Mouse (Mus musculus) forebrain, embryonic 11.5 days (tissue): ENCODE measurements around the gene Mrps35. TPM values are rescaled to one million over a fixed set of nuclear protein-coding genes. Genes with fewer than 3 reads are reported as not detected.

Source experiments
- ATAC-seq: fragments of 200-750 bp; cut with Nextera tagmentation; replicated peaks from 2 replicates; pipeline ENCODE4 v1.8.0; 2017; ENCODE audit warnings: moderate TSS enrichment; ENCODE audit not compliant: low FRiP score
- DNase-seq: peaks from one replicate; pipeline ENCODE4 v3.0.0-alpha.2; 2017; ENCODE audit warnings: low spot score
- H3K27ac ChIP-seq: fragments of 300-500 bp; sonication (generic); 2 replicates; pipeline ENCODE4 v1.5.1; 2014; ENCODE audit warnings: low read depth, low read length
- H3K27me3 ChIP-seq: fragments of 300-500 bp; sonication (generic); 2 replicates; pipeline ENCODE4 v1.6.1; 2014; ENCODE audit warnings: mild to moderate bottlenecking, low read length, mixed read lengths; ENCODE audit not compliant: control insufficient read depth, insufficient read depth
- H3K36me3 ChIP-seq: fragments of 300-500 bp; sonication (generic); 2 replicates; pipeline ENCODE4 v1.6.1; 2014; ENCODE audit warnings: mild to moderate bottlenecking, low read length, moderate library complexity, mixed read lengths; ENCODE audit not compliant: control insufficient read depth, insufficient read depth
- H3K4me1 ChIP-seq: fragments of 300-500 bp; sonication (generic); replicated peaks from 2 replicates; pipeline ENCODE4 v1.6.1; 2014; ENCODE audit warnings: low read length, mixed read lengths; ENCODE audit not compliant: control insufficient read depth, insufficient read depth
- H3K4me2 ChIP-seq: fragments of 300-500 bp; sonication (generic); 2 replicates; pipeline ENCODE4 v1.6.1; 2014; ENCODE audit warnings: low read depth, mild to moderate bottlenecking, low read length, moderate library complexity, mixed read lengths; ENCODE audit not compliant: severe bottlenecking
- H3K4me3 ChIP-seq: fragments of 300-500 bp; sonication (generic); 2 replicates; pipeline ENCODE4 v1.5.1; 2014; ENCODE audit warnings: low read depth, low read length
- H3K9ac ChIP-seq: fragments of 300-500 bp; sonication (generic); 2 replicates; pipeline ENCODE4 v1.6.1; 2014; ENCODE audit warnings: low read length
- H3K9me3 ChIP-seq: fragments of 300-500 bp; sonication (generic); 2 replicates; pipeline ENCODE4 v1.6.1; 2016; ENCODE audit warnings: low read length, mixed read lengths; ENCODE audit not compliant: control insufficient read depth
- WGBS: fragments of 180-500 bp; shearing (Covaris S2); extraction: QIAGEN DNeasy Blood & Tissue Kit; methylation state at CpG from one replicate; pipeline ENCODE4 v1.1.7; 2014; 5-methylcytosine and 5-hydroxymethylcytosine counted together
- polyA plus RNA-seq: library from polyadenylated mRNA; unstranded; fragments of >200 nt; fragmentation: Nextera tagmentation; extraction: Ambion mirVana; gene quantifications from 2 replicates; pipeline ENCODE4 v1.2.1, GENCODE M21; 2014

The Mrps35 gene
- polyA plus RNA-seq, 1 experiment from 2014 or later, result 104 TPM

DNA sequence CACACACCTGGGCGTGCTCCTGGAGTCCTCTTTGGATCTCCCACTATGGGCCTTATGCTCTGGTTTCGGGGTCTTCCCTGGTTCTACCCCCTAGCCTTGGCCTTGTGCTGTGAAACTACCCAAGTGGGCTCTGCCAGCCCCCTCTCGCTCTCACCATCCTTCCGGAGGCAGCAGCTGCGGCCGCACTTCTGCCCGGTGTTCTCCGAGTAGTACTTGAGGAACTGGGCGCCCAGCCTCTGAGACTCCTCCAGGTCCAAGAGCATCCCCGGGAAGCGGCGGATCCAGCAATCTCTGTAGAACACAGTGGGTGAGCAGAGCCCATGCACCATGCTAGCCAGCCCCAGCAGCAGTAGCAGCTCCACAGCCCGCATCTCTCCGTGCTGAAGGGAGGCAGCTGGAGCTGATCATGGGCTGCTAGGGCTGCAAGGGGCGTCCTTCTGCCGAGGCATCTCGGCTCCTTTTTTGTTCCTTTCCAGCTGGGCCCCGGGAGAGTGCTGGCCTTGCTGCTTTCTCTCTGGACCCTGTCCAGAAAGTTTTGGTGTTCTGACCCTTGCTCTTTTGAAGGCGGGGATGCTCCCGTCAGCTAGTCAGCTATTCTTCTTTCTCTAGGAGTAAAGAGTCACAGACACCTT, 44.1 kb downstream of the Mrps35 start, which contains the start of gene Mansc4:
TSS of gene Mansc4 (minus strand) at position 439 of the 632 bp plus-strand sequence.
- Histone ChIP-seq H3K4me1 (0 out of 2 replicates have a peak, but pooled peaks cover 9% of the 10 kb centered on the region), H3K36me3 (no peaks in the 10 kb centered on the region), H3K27ac (no peak within 1 kb of the TSS), H3K4me3 (peak within 1 kb of the TSS; percentile 18; the same call in 1 of the 2 replicates), H3K9me3 (no peaks in the 10 kb centered on the region), H3K27me3 (no peaks in the 10 kb centered on the region; the same call in none of the 2 replicates), H3K4me2 (peak within 1 kb of the TSS; percentile 49), H3K9ac (peak within 1 kb of the TSS; percentile 57)
- no peak for ATAC-seq
- DNase-seq, result peak; percentile 67
- 4% methylated on average over 20 of the region's 20 CpGs for WGBS

GRCm38 (mm10) chr6:147087736-147088135, 45.2 kb downstream of the Mrps35 start:
- Histone ChIP-seq H3K9me3 (no peaks in the 10 kb centered on the region), H3K27me3 (no peaks in the 10 kb centered on the region; the same call in none of the 2 replicates), H3K4me3 (no peak overlapping the region), H3K27ac (no peak overlapping the region), H3K4me2 (no peak overlapping the region), H3K4me1 (peaks cover 13% of the 10 kb centered on the region; the same call in 1 of the 2 replicates), H3K36me3 (no peaks in the 10 kb centered on the region), H3K9ac (no peak overlapping the region)
- ATAC-seq, result no peak
- DNase-seq, result no peak
- WGBS, result 39% methylated on average over 7 of the region's 7 CpGs

DNA sequence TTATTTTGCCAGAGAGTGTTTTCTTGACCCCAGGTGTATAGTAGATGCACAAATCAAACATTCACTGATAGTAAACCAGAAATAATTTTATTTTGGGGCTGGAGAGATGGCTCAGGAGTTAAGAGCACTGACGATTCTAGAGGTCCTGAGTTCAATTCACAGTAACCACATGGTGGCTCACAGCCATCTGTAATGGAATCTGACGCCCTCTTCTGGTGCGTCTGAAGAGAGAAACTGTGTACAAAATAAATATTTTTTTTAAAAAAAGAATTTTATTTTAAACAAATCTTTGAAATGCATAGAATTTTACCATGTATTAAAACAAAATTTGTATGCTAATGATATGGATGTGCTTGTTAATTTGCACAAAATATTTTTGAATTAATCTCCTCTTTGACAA, 46.0 kb downstream of the Mrps35 start:
- 80% methylated on average over 3 of the region's 3 CpGs for WGBS

DNA sequence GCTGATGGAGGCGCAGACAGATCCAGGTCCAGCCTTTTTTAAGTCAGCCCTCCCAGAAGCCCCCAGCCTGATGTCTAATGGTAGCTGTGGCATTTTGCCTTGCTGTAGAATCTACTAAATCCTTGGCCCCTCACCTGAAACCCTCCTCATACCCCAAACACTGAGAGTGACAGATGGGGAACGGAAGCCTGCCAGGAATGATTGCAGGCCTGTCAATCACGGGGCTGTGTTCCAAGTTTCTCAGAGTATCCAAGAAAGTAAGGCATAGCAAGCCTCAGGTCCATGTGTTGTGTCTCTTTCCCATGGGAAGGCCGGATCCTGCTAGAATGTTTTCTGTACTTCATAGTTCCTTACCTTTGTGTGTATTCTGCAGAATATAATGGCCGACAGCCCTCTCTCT, 47.6 kb downstream of the Mrps35 start:
- WGBS, result 65% methylated on average over 5 of the region's 5 CpGs
- Histone ChIP-seq H3K4me2 (peak overlapping the region; percentile 98), H3K36me3 (no peaks in the 10 kb centered on the region), H3K27ac (no peak overlapping the region), H3K27me3 (no peaks in the 10 kb centered on the region; the same call in none of the 2 replicates), H3K4me1 (peaks cover 15% of the 10 kb centered on the region; the same call in 1 of the 2 replicates), H3K9ac (peak overlapping the region; percentile 88; the same call in 1 of the 2 replicates), H3K9me3 (no peaks in the 10 kb centered on the region), H3K4me3 (no peak overlapping the region)
- ATAC-seq, result no peak
- no peak for DNase-seq

More for the DNA sequence above, 46.0 kb downstream of the Mrps35 start:
- ATAC-seq, result no peak
- Histone ChIP-seq H3K27ac (no peak overlapping the region), H3K4me1 (peaks cover 13% of the 10 kb centered on the region; the same call in 1 of the 2 replicates), H3K4me3 (no peak overlapping the region), H3K4me2 (no peak overlapping the region), H3K9me3 (no peaks in the 10 kb centered on the region), H3K9ac (no peak overlapping the region), H3K27me3 (no peaks in the 10 kb centered on the region; the same call in none of the 2 replicates), H3K36me3 (no peaks in the 10 kb centered on the region)
- DNase-seq, result no peak

DNA sequence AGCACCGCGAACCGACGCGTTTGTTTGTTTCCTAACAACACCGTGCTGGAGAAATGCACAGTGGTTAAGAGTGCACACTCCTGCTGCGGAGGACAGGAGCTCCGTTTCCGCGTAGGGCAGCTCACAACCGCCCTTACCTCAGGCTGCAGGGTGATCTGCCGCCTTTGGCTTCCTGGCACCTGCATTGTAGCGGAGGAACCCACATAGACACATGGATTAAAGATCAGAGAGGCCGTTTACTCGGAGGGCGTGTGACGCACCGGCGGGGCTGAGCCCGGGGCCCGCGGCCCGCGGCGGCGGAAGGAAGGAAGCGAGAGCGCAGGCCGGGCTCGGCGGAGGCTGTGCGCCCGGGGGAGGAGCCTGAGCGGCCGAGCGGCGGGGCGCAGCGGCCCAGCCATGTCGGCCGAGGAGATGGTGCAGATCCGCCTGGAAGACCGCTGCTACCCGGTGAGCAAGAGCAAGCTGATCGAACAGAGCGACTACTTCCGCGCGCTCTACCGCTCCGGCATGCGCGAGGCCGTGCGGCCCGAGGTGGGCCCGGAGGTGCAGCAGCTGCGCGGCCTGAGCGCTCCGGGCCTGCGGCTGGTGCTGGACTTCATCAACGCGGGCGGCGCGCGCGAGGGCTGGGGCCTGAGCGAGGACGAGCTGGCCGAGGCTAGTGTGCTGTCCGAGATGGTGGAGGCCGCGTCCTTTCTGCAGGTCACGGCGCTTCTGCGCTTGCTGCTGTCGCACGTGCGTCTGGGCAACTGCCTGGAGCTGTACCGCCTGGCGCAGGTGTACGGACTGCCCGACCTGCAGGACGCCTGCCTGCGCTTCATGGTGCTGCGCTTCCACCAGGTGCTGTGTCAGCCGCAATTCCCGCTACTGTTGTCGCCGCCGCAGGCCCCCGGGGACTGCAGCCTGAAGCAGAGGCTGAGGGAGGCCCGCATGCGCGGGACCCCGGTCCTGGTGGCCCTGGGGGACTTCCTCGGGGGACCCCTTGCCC, 48.9 kb downstream of the Mrps35 start, which contains the start of gene Klhl42:
TSS of gene Klhl42 (plus strand) at position 244 of the 985 bp plus-strand sequence.
- peaks cover 14% of the 10 kb centered on the region; the same call in 1 of the 2 replicates for H3K4me1 ChIP-seq
- DNase-seq, result peak; percentile 86
- H3K9me3 ChIP-seq, result no peaks in the 10 kb centered on the region
- ATAC-seq, result peak; percentile 90
- under 1% methylated on average over 98 of the region's 99 CpGs for WGBS
- peak within 1 kb of the TSS; percentile 98 for H3K4me2 ChIP-seq
- no peaks in the 10 kb centered on the region for H3K36me3 ChIP-seq
- H3K27me3 ChIP-seq, result no peaks in the 10 kb centered on the region; the same call in none of the 2 replicates
- H3K27ac ChIP-seq, result peak within 1 kb of the TSS; percentile 68
- H3K9ac ChIP-seq, result peak within 1 kb of the TSS; percentile 88
- peak within 1 kb of the TSS; percentile 74 for H3K4me3 ChIP-seq

DNA sequence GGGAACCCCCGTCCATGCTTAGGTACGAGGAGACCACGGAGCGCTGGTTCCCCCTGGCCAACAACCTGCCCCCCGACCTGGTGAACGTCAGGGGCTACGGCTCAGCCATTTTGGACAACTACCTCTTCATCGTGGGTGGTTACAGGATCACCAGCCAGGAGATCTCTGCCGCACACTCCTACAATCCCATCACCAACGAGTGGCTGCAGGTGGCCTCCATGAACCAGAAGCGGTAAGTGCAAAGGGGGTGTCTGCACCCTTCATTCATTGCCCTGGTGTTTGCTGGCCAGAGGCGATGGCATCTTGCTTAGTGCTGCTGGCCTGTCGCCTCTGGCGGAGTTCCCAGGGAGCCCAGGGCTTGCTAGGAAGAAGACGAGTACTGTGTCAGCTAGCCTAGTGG, 49.6 kb downstream of the Mrps35 start:
- 2% methylated on average over 15 of the region's 15 CpGs for WGBS
- ATAC-seq, result no peak
- Histone ChIP-seq H3K4me1 (peaks cover 10% of the 10 kb centered on the region; the same call in 1 of the 2 replicates), H3K4me3 (peak overlapping the region; percentile 74), H3K9me3 (no peaks in the 10 kb centered on the region), H3K4me2 (peak overlapping the region; percentile 98), H3K27ac (no peak overlapping the region), H3K9ac (peak overlapping the region; percentile 88), H3K36me3 (no peaks in the 10 kb centered on the region), H3K27me3 (no peaks in the 10 kb centered on the region; the same call in none of the 2 replicates)
- peak; percentile 56 for DNase-seq

GRCm38 (mm10) chr6:147094771-147095170, 52.2 kb downstream of the Mrps35 start:
- WGBS, result 83% methylated on average over 7 of the region's 7 CpGs
- Histone ChIP-seq H3K4me2 (no peak overlapping the region), H3K9ac (no peak overlapping the region), H3K4me1 (peaks cover 10% of the 10 kb centered on the region; the same call in 1 of the 2 replicates), H3K9me3 (no peaks in the 10 kb centered on the region), H3K4me3 (no peak overlapping the region), H3K27ac (no peak overlapping the region), H3K36me3 (no peaks in the 10 kb centered on the region), H3K27me3 (no peaks in the 10 kb centered on the region; the same call in 1 of the 2 replicates)
- DNase-seq, result no peak
- ATAC-seq, result no peak

DNA sequence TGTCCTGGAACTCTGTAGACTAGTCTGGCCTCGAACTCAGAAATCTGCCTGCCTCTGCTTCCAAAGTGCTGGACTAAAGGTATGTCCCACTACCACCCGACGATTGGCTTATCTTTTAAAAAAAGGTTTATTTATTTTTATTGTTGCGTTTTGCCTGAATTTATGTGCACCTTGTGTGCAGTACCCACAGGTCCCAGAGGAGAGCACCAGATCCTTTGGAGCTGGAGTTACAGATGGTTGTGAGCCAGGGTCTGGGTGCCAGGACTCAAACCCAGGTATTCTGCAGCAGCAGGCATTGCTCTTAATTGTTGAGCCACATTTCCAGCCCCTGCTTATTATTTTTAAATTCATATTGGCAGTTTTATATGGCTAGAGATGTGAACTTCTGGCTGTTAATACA, 53.5 kb downstream of the Mrps35 start:
- DNase-seq, result no peak
- no peaks in the 10 kb centered on the region for H3K27me3 ChIP-seq
- WGBS, result 93% methylated on average over 4 of the region's 4 CpGs
- no peak overlapping the region for H3K4me3 ChIP-seq
- H3K36me3 ChIP-seq, result no peaks in the 10 kb centered on the region
- H3K27ac ChIP-seq, result no peak overlapping the region
- H3K9me3 ChIP-seq, result no peaks in the 10 kb centered on the region
- no peak overlapping the region for H3K9ac ChIP-seq
- no peak for ATAC-seq
- peaks cover 5% of the 10 kb centered on the region; the same call in 1 of the 2 replicates for H3K4me1 ChIP-seq
- no peak overlapping the region for H3K4me2 ChIP-seq
